Mouse (Mus musculus) C2C12 (cell line): ENCODE data around the gene Kcnn3. TPM values are rescaled to one million over a fixed set of nuclear protein-coding genes. Genes with fewer than 3 reads are reported as not detected.

Experiments
- H3K27me3 ChIP-seq: one replicate; pipeline ENCODE4 v1.6.1; 2011; ENCODE audit not compliant: control insufficient read depth, insufficient read depth, insufficient read length
- H3K36me3 ChIP-seq: one replicate; pipeline ENCODE4 v1.6.1; 2011; ENCODE audit not compliant: control insufficient read depth, insufficient read depth
- H3K4me3 ChIP-seq: one replicate; pipeline ENCODE4 v1.5.1; 2011; ENCODE audit warnings: mild to moderate bottlenecking, control low read depth; ENCODE audit not compliant: poor library complexity, insufficient read depth, severe bottlenecking
- H3K79me2 ChIP-seq: one replicate; pipeline ENCODE4 v1.6.1; 2011; ENCODE audit not compliant: control insufficient read depth, insufficient read depth
- H3K79me3 ChIP-seq: one replicate; pipeline ENCODE4 v1.6.1; 2011; ENCODE audit warnings: low read depth, control low read depth
- H3ac ChIP-seq: one replicate; pipeline ENCODE3; 2011; ENCODE audit warnings: low read depth; ENCODE audit not compliant: control insufficient read depth, insufficient read length
- CEBPB ChIP-seq: IDR thresholded peaks from one replicate; pipeline ENCODE4 v1.6.1; 2011; ENCODE audit warnings: low read depth, mild to moderate bottlenecking, control low read depth, moderate library complexity
- CTCF ChIP-seq: IDR thresholded peaks from one replicate; pipeline ENCODE4 v1.5.1; 2011; ENCODE audit not compliant: control insufficient read depth, insufficient read depth, insufficient read length
- FOSL1 ChIP-seq: IDR thresholded peaks from one replicate; pipeline ENCODE4 v1.8.0; 2011; ENCODE audit warnings: mild to moderate bottlenecking, low read length; ENCODE audit not compliant: poor library complexity, insufficient read depth, severe bottlenecking
- MAX ChIP-seq: IDR thresholded peaks from one replicate; pipeline ENCODE4 v1.6.1; 2011; ENCODE audit warnings: mild to moderate bottlenecking, control low read depth
- MYOD1 ChIP-seq: IDR thresholded peaks from one replicate; pipeline ENCODE4 v1.6.1; 2011; ENCODE audit warnings: low read depth; ENCODE audit not compliant: control insufficient read depth, insufficient read length
- MYOG ChIP-seq: IDR thresholded peaks from one replicate; pipeline ENCODE4 v1.6.1; 2011; ENCODE audit not compliant: control insufficient read depth, insufficient read length; ENCODE audit errors: extremely low read depth
- USF1 ChIP-seq: IDR thresholded peaks from one replicate; pipeline ENCODE4 v1.6.1; 2011; ENCODE audit warnings: low read depth, mild to moderate bottlenecking, control low read depth, moderate library complexity
- polyA plus RNA-seq: library from polyadenylated mRNA; unstranded; fragments of >200 nt; fragmentation: generic; extraction: Trizol; gene quantifications from one replicate; pipeline ENCODE4 v1.2.1, GENCODE M21; 2012; ENCODE audit warnings: missing spikeins

The Kcnn3 gene
- polyA plus RNA-seq, 1 experiment, result 0.01 TPM

- Histone ChIP-seq H3K4me3 (no peak overlapping the region), H3K79me3 (no peaks in the 10 kb centered on the region), H3K79me2 (no peaks in the 10 kb centered on the region), H3K36me3 (no peaks in the 10 kb centered on the region), H3K27me3 (peaks cover 54% of the 10 kb centered on the region), H3ac (no peak overlapping the region)
- TF ChIP-seq CEBPB (no peak), USF1 (no peak), FOSL1 (no peak), CTCF (no peak), MAX (no peak), MYOD1 (no peak), MYOG (no peak)
Measured at GRCm38 (mm10) chr3:89584254-89584653, 64.3 kb downstream of the Kcnn3 start.

DNA sequence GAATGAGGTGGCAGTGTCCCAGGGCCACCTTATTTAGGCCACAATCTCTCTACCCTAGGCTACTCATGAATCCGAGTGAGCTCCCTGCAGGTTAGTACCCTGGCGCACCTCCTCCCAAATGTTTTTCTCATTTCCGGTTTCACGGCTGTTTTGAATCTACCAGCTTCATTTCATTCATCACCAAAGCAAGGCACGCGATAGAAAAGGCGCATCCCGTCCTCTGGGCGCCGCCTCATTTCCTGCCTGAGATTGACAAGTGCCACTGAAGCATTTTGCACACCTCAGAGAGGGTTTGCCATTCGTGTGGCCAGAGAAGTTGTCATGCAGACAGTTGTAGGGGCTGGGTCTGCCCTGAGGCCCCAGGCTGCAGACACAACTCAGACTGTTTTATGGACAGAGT lies 68.5 kb downstream of the Kcnn3 start:
- no peak for TF ChIP-seq USF1
- TF ChIP-seq CTCF, result no peak
- no peak for TF ChIP-seq MYOG
- no peak for TF ChIP-seq MYOD1
- TF ChIP-seq FOSL1, result no peak
- no peak for TF ChIP-seq CEBPB
- TF ChIP-seq MAX, result no peak
- H3K4me3 ChIP-seq, result no peak overlapping the region
- H3K27me3 ChIP-seq, result peaks cover 52% of the 10 kb centered on the region
- no peaks in the 10 kb centered on the region for H3K79me2 ChIP-seq
- no peaks in the 10 kb centered on the region for H3K36me3 ChIP-seq
- H3K79me3 ChIP-seq, result no peaks in the 10 kb centered on the region
- no peak overlapping the region for H3ac ChIP-seq

DNA sequence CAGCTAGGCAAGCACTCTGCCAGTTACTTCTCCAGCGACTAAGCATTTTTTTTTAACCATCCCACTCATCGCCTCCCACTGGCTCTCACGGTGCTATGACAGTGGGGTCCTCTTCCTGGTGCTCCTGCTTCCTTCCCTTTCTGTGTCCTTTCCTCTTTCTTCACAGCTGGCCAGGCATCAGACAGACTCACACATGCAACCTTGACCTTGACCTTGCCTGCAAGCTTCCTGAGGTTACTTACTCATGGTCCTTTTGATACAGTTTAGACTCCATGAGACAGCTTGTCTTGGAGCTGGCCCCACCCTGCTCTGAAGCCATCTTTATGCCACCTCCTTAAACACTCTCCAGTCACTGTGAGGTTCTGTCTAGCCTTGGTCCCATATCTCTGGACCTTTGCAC lies 69.4 kb downstream of the Kcnn3 start:
- H3K79me2 ChIP-seq, result no peaks in the 10 kb centered on the region
- no peaks in the 10 kb centered on the region for H3K79me3 ChIP-seq
- no peaks in the 10 kb centered on the region for H3K36me3 ChIP-seq
- no peak for TF ChIP-seq CTCF
- no peak for TF ChIP-seq MAX
- no peak for TF ChIP-seq MYOG
- TF ChIP-seq FOSL1, result no peak
- TF ChIP-seq USF1, result no peak
- peaks cover 51% of the 10 kb centered on the region for H3K27me3 ChIP-seq
- no peak overlapping the region for H3K4me3 ChIP-seq
- H3ac ChIP-seq, result no peak overlapping the region

DNA sequence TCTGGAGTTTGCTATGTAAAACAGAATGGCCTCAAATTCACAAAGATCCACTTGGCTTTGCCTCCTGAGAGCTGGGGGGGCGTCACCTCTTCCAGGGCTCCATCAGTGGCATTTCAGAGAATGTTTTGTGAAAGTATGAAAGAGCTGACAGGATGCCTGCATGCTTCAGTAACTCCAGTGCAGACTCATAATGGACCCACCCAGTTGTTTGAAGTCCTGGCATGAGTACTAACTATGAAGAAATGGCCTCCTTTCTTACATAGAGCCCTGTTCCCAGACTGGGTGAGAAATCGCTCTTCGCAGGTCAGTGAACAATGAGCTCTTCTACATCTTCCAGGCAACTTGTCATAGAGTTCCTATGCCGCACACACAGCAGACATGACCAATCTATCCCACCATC lies 70.4 kb downstream of the Kcnn3 start:
- no peak for TF ChIP-seq MYOG
- no peak for TF ChIP-seq CTCF
- no peak for TF ChIP-seq MYOD1
- TF ChIP-seq FOSL1, result no peak
- TF ChIP-seq MAX, result no peak
- TF ChIP-seq CEBPB, result no peak

GRCm38 (mm10) chr3:89591461-89591860 lies 71.5 kb downstream of the Kcnn3 start:
- H3K27me3 ChIP-seq, result peaks cover 47% of the 10 kb centered on the region
- no peak overlapping the region for H3K4me3 ChIP-seq
- H3K79me2 ChIP-seq, result no peaks in the 10 kb centered on the region
- no peaks in the 10 kb centered on the region for H3K79me3 ChIP-seq
- no peak overlapping the region for H3ac ChIP-seq
- no peaks in the 10 kb centered on the region for H3K36me3 ChIP-seq
- no peak for TF ChIP-seq CTCF

More for the DNA sequence above, 70.4 kb downstream of the Kcnn3 start:
- Histone ChIP-seq H3K79me3 (no peaks in the 10 kb centered on the region), H3K27me3 (peaks cover 53% of the 10 kb centered on the region), H3K36me3 (no peaks in the 10 kb centered on the region), H3K79me2 (no peaks in the 10 kb centered on the region), H3K4me3 (no peak overlapping the region), H3ac (no peak overlapping the region)

DNA sequence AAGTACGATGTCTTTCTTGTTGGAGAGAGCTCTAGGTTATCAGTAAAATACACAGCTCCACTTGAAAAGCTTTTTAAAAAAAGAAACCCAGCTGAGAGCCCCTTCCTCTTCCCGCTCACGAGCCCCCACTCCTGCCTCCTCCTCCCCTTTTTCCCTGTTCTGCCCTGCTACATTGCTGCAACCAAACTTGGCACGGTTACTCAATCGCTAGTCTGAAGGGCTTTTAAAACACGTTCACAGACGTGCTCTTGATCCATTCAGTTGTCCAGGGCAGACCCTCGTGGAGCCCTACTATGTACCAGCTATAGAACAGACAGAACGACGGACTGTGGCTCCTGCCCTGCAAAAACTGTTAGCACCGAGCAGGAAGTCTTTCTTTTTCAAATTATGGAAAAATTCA lies 72.8 kb downstream of the Kcnn3 start:
- H3ac ChIP-seq, result no peak overlapping the region
- H3K79me2 ChIP-seq, result no peaks in the 10 kb centered on the region
- TF ChIP-seq CEBPB (no peak), USF1 (no peak), CTCF (no peak), MYOD1 (no peak), MAX (no peak), FOSL1 (no peak), MYOG (no peak)
- no peaks in the 10 kb centered on the region for H3K79me3 ChIP-seq
- H3K27me3 ChIP-seq, result peaks cover 38% of the 10 kb centered on the region
- H3K36me3 ChIP-seq, result no peaks in the 10 kb centered on the region
- no peak overlapping the region for H3K4me3 ChIP-seq
